Comparison of ENCODE assay signal across 8 mouse cellular contexts in the genomic region with DNA sequence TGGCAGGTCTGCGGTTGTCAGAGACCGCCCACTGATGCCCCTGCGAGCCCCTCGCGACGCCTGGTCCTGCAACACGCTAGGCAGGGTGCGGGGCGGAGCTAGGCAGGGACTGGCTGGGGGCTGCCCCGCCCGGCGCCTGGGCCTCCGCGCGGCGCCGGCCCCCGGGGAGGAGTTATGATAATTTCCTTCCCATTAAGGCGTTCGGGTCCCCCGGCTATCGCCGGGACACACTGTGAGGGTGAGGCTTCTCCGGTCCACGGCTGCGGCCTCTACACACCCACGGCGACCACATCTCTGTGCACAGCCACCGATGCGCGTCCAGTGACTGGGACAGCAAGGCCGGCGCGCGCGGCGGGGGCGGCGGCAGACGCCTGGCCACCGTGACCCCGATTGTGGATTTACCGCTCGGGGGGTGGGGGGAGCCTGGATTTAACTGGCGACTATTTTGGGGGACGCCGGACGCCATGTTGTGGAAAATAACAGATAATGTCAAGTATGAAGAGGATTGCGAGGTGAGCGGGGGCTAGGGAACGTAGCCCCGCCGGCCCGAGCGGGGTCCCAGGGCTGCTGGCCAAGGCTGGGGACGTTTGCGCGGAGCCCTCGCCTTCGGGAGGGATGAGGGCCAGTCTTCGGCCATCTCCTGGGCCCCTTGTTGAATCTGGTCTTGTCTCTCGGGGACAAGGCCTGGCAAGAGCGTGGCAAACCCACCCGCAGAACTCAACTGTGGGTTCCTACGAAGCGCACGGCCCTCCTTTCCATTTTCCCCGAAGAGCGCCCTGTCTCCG. TPM values are rescaled to one million over a fixed set of nuclear protein-coding genes. Genes with fewer than 3 reads are reported as not detected.
DNase-seq lines count a peak whose midpoint lies in the region; ATAC-seq and TF ChIP-seq lines count a peak whose summit lies in the region.

A gene (plus strand): TSS at position 223 of the 785 bp plus-strand sequence.

- no peaks in the 10 kb centered on the region for H3K36me3 ChIP-seq in thymus, adult 2 months (ENCODE audit: control insufficient read depth, insufficient read depth, low read length)
- no peaks in the 10 kb centered on the region for H3K36me3 ChIP-seq in forebrain, embryonic 15.5 days

- no peak for TF ChIP-seq POLR2A in thymus, adult 2 months (IDR thresholded peaks at IDR 0.05; ENCODE audit: control insufficient read depth, extremely low read depth, insufficient read depth, low read length, poor library complexity)

- DNase-seq in thymus, postnatal 25 days: peak; percentile 18
- no peak for DNase-seq in thymus, adult 2 months
- DNase-seq in kidney, postnatal 10 days: peak; percentile 60
- peak; percentile 58 for DNase-seq in mesoderm, embryonic 11.5 days (ENCODE audit: low read depth, low spot score)
- DNase-seq in left cerebral cortex, adult 2 months (ENCODE audit: extremely low spot score in 1 of 2, low spot score in 2 of 2): no peak
- no peak for DNase-seq in layer of hippocampus, adult 2 months (ENCODE audit: low spot score in 2 of 2)
- no peak for DNase-seq in cerebellum, adult 8-10 months

- intact Hi-C loops in left cerebral cortex, adult 2 months (cut with DNase I): loop anchor here (5.0 to 10.0 kb wide), 2 partner anchors 185 to 273 kb away; no protein-coding TSS in a partner anchor

- peak; percentile 64 for ATAC-seq in forebrain, embryonic 15.5 days (replicated peaks)

- H3K4me3 ChIP-seq in thymus, adult 2 months (ENCODE audit: control insufficient read depth, insufficient read depth, low read length): no peak within 1 kb of the TSS
- peak within 1 kb of the TSS; percentile 45 for H3K4me3 ChIP-seq in forebrain, embryonic 15.5 days
- no peak within 1 kb of the TSS for H3K4me3 ChIP-seq in left cerebral cortex, adult 2 months
- no peak within 1 kb of the TSS for H3K4me3 ChIP-seq in layer of hippocampus, adult 2 months

- no peak for TF ChIP-seq CTCF in thymus, adult 2 months (IDR thresholded peaks at IDR 0.05; ENCODE audit: borderline replicate concordance, control insufficient read depth, extremely low read depth, insufficient read depth, low read length, poor library complexity)
- TF ChIP-seq CTCF in left cerebral cortex, adult 2 months (IDR thresholded peaks at IDR 0.05): no peak
- no peak for TF ChIP-seq CTCF in layer of hippocampus, adult 2 months (conservative IDR thresholded peaks at IDR 0.05)

- 5% methylated on average over 70 of the region's 70 CpGs for WGBS in thymus, adult 2 months
- under 1% methylated on average over 70 of the region's 70 CpGs for WGBS in forebrain, embryonic 15.5 days

- peak within 1 kb of the TSS; percentile 66 for H3K4me2 ChIP-seq in forebrain, embryonic 15.5 days (replicated peaks)

- no peaks in the 10 kb centered on the region for H3K4me1 ChIP-seq in thymus, adult 2 months (replicated peaks; ENCODE audit: control insufficient read depth, insufficient read depth, low read length)
- H3K4me1 ChIP-seq in forebrain, embryonic 15.5 days: peaks cover 69% of the 10 kb centered on the region

- peak within 1 kb of the TSS; percentile 48 for H3K9ac ChIP-seq in forebrain, embryonic 15.5 days (replicated peaks)

- H3K27ac ChIP-seq in thymus, adult 2 months (ENCODE audit: control insufficient read depth, insufficient read depth, low read length): no peak within 1 kb of the TSS
- peak within 1 kb of the TSS; percentile 32; the same call in 1 of the 2 replicates for H3K27ac ChIP-seq in forebrain, embryonic 15.5 days (replicated peaks)
- H3K27ac ChIP-seq in left cerebral cortex, adult 2 months: no peak within 1 kb of the TSS
- no peak within 1 kb of the TSS for H3K27ac ChIP-seq in layer of hippocampus, adult 2 months

- peaks cover 30% of the 10 kb centered on the region for H3K27me3 ChIP-seq in thymus, adult 2 months (ENCODE audit: control insufficient read depth, insufficient read depth, low read length)
- H3K27me3 ChIP-seq in forebrain, embryonic 15.5 days: peaks cover 75% of the 10 kb centered on the region

- no peaks in the 10 kb centered on the region for H3K9me3 ChIP-seq in forebrain, embryonic 15.5 days

RNA-seq across cellular contexts. Expression of the gene that starts here (rescaled TPM):
- 0.69 and 0.92 TPM in 2 replicates for polyA plus RNA-seq in thymus, adult 2 months (2012; rRNA removed)
- 25.6 and 30.2 TPM in 2 replicates for polyA plus RNA-seq in forebrain, embryonic 15.5 days (2015; fragmentation: Nextera tagmentation; extraction: Ambion mirVana)
- under 1 TPM; 0.12 to 0.16 TPM for total RNA-seq in left cerebral cortex, adult 2 months (2021)
- under 1 TPM; 0.20 to 0.26 TPM for total RNA-seq in layer of hippocampus, adult 2 months (2021)

Comparison
In these comparisons a context has a peak if more than half of its experiments do, and no peak if none do; other contexts are left out.
1. RNA of the gene that starts here (polyA plus RNA-seq): 25.6 to 30.2 TPM in forebrain, embryonic 15.5 days; 0.69 to 0.92 TPM in thymus, adult 2 months; every median in the first group is over 10 times any median in the second.
2. DNase-seq: peak in thymus, postnatal 25 days (single experiment), kidney, postnatal 10 days (single experiment) and mesoderm, embryonic 11.5 days (single experiment); none in thymus, adult 2 months (single experiment), left cerebral cortex, adult 2 months (0 of 2), layer of hippocampus, adult 2 months (0 of 2) and cerebellum, adult 8-10 months (single experiment).